Mouse (Mus musculus) heart, postnatal 25 days (tissue): Measurements from ENCODE around the gene Cyp2c66. TPM values are rescaled to one million over a fixed set of nuclear protein-coding genes. Genes with fewer than 3 reads are reported as not detected.
"Not testable (repeated sequence)": the region's sequence is repeated elsewhere in the genome, so short reads cannot be mapped to it uniquely, and the experiment has no call there.

Source experiments
- DNase-seq: peaks from one replicate; pipeline ENCODE4 v3.0.0; 2022; ENCODE audit warnings: low spot score
- intact Hi-C: fragments of 180-260 bp; cut with DNase I; formaldehyde crosslinking; loops from one replicate; pipeline ENCODE4 v1.15.1; 2025
- total RNA-seq, 2 experiments: library from RNA; stranded (reverse); gene quantifications; 2 replicates each; pipeline ENCODE4 v1.2.3; 2021

Cyp2c66 gene
- not detected for total RNA-seq

- intact Hi-C loops, result no loop called here
- no peak for DNase-seq
These were observed at the start of gene Cyp2c66 for GRCm38 (mm10) chr19:39113644-39114043. TSS of gene Cyp2c66 (plus strand) at chr19:39113898.

DNA sequence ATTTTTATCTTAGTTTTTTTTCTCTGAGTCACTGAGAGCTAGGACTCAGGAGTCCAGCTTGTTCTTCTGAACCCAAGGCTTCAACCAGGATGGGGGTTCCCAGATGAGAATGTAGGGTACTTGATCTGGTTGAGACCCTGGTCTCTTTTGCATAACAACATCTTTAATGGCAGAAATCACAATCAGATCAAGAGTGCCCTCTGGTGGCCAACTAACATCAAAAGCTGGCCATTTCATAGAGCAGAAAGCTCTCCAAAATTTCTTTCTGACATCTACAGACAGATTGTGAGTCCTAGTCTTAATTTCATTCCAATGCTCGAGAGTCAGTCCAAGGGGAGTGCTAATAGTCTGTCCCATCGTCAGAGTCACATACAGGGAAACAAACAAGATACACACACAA, 14.9 kb upstream of the Cyp2c66 start:
- intact Hi-C loops, DNase-seq: not testable (repeated sequence)

DNA sequence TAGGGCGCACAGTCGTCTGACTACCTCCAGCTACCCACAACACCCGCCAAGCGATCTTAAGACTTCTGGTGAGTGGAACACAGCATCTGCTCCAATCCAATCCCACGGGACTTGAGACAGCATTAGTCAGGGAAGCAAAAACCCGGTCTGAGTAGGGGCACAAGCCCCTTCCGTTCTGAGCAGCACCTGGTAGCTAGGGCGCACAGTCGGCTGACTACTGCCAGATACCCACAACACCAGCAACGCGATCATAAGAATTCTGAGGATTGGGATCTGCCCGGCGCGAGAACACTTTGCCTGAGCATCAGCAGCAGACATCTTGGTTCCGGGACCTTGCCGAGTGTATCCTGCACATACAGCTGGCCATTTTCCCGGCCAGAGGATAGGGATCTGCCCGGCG, 43.1 kb downstream of the Cyp2c66 start:
- DNase-seq, intact Hi-C loops: not testable (repeated sequence)

Other genes with a start within 250 kb of the Cyp2c66 start
- gene Hells, start 183.0 kb upstream of the Cyp2c66 start, total RNA-seq, result under 1 TPM; 0.73 TPM
- gene Cyp2c55, start 106.9 kb upstream of the Cyp2c66 start, total RNA-seq, result not detected
- gene Cyp2c65, start 52.9 kb upstream of the Cyp2c66 start, total RNA-seq, result not detected
- gene Cyp2c29, start 155.5 kb downstream of the Cyp2c66 start, total RNA-seq, result not detected